Mouse (Mus musculus) heart, postnatal 25 days (tissue): ENCODE results near the gene Rapgef2. TPM values are rescaled to one million over a fixed set of nuclear protein-coding genes. Genes with fewer than 3 reads are reported as not detected.

Experiments
- DNase-seq: peaks from one replicate; pipeline ENCODE4 v3.0.0; 2022; ENCODE audit warnings: low spot score
- intact Hi-C: fragments of 180-260 bp; cut with DNase I; formaldehyde crosslinking; loops from one replicate; pipeline ENCODE4 v1.15.1; 2025
- total RNA-seq, 2 experiments: library from RNA; stranded (reverse); gene quantifications; 2 replicates each; pipeline ENCODE4 v1.2.3; 2021

The Rapgef2 gene
- total RNA-seq, 2 experiments from 2014 or later, result 25.7 to 36.5 TPM

DNA sequence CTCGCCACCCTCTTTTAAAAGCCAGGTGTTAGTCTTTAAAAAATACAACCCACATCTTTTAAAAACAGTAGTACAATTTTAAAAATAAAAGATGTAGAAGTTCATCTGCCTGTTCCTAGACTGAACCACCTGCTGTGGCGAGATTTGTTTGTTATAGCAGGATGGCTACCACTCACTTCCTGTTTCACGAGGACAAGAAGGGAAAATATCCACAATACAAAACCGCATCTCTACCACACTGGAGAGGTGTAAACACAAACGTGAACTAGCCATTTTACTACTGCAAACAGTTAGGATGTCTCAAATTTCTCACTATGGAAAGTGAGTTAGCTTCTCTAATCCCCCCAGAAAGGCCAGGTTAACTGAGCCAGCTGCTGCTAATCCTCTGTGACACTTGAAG, 76.1 kb downstream of the Rapgef2 start:
- no peak for DNase-seq
- intact Hi-C loops, result no loop called here

DNA sequence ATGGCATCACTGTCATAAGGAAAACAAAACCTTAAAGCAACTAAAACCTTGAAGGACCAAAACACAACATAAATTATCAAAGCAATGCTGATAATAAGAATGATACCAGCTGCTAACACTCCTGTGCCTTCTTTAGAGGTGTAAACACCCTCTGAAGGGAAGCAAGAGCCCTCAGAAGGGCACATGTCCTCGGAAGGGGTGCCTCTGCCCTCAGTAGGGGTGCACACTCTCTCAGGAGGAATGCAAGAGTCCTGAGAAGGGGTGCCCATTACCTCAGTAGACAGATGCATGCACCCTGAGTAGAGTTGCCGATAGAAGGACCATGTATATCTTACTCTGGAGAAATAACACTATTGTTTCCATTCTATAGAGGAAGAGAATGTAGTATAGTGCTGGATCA, 79.1 kb downstream of the Rapgef2 start:
- no peak for DNase-seq
- intact Hi-C loops, result no loop called here

DNA sequence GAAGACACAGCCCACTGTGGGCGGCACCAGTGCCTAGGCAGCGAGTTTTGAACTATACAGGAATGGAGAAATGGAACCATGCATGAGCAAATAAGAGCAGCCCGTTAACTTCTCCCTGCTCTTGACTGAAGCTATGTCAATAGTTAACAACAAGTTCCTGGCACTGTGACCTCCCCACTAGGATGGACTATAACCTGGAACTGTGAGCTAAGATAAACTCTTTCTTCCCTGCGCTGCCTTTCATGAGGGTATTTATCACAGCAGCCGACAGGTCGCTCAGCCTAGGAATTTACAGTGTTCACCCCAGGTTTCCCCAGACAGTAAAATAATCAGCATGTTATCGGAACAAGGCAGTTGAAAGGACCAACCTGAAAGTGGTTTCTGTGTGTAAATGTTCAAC, 79.8 kb downstream of the Rapgef2 start:
- intact Hi-C loops, result no loop called here
- no peak for DNase-seq

DNA sequence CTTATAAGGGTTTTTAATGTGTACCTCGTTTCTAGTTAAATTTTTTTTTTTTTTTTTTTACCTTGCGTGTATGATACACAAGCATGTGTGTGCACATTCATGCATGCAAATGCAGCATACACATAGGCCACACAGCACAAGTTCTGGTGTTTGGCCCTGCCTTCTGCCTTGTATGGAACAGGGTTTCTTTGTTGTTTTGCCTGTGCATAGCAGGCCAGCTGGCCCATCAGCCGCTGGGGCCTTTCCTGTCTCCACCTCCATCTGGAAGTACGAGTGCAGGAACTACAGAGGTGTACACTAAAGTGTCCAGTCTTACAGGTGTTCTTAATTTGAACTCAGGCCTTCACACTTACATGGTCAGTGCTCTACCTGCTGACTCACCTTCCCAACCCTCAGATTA, 80.3 kb downstream of the Rapgef2 start:
- no peak for DNase-seq
- intact Hi-C loops, result no loop called here

DNA sequence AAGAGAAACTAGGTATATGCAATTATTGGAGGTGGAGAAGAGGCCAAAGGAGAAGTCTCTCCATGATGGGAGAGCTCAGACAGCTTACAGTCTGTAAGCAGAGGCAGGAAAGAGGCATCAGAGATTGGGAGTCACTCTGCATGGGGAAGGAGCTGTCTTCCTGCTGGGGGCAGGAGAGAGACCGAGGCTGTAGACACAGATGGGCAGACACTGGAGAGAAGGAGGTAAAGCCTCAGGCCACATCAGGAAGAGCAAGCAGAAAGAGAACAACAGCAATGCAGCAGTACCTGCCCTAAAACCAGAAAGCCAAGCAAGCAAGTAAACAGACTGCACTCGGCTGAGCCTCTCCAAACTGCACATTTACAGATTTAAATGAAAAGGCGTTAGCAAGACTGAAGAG, 81.2 kb downstream of the Rapgef2 start:
- no peak for DNase-seq
- intact Hi-C loops, result no loop called here

DNA sequence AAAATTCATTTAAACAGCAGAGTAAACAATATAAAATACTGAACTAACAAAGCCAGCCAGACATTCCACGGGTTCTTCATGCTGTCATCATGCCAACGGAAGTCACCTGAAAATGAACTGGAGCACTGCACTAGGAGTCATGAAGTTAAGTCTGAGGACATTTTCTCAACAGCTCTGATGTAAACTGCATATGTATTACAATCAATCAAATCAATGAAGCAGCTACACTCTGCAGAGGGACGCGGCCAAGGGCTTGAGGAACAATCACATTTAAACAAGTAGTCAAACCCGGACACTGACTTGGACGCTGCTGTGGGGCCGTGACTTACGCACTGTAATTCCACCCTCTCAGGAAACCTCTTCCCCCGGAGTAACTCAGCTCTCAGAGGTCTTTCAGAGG, 82.1 kb downstream of the Rapgef2 start:
- no peak for DNase-seq
- intact Hi-C loops, result loop anchor here (5.0 kb wide), 1 partner anchor 233 kb away; no protein-coding TSS in a partner anchor

DNA sequence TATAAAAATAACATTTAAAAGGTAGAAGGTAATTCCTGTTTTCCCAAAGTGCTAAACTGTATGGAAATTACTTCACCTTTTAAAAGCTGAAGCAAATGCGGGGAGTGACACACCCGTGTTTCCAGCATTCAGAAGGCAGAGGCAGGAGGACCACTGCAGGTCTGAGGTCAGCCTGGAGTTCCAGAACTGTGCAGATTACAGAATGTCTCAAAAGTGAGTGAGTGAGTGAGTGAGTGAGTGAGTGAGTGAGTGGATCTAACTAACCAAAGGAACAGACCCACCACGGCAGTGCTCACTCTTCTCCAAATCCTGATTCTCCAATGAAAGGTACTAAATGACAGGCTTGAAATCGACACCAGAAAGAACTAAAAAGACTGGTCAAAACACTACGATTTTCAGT, 82.5 kb downstream of the Rapgef2 start:
- no peak for DNase-seq
- intact Hi-C loops, result loop anchor here (2.0 to 5.0 kb wide), 3 partner anchors 15 to 291 kb away; no protein-coding TSS in a partner anchor

DNA sequence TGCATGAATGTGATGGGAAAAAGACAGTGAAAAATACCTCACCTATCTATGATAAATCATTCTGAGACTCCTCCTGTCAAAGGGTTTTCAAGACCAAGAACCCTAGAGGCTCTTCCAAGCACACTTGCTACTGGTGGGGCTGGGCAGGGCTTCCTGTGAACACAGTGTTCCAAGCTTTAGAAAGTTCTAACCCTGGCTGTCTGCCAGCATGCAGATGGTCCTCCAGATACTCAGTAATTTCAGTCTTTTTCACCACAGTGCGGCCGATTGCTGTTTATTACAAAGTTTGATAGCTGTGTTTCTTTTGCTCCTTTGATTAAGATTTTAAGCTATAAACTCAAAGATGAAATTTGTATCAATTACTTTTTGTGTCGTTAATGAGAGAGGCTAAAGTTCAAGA, 83.1 kb downstream of the Rapgef2 start:
- DNase-seq, result peak; percentile 68
- intact Hi-C loops, result loop anchor here (2.0 to 5.0 kb wide), 3 partner anchors 16 to 292 kb away; no protein-coding TSS in a partner anchor

DNA sequence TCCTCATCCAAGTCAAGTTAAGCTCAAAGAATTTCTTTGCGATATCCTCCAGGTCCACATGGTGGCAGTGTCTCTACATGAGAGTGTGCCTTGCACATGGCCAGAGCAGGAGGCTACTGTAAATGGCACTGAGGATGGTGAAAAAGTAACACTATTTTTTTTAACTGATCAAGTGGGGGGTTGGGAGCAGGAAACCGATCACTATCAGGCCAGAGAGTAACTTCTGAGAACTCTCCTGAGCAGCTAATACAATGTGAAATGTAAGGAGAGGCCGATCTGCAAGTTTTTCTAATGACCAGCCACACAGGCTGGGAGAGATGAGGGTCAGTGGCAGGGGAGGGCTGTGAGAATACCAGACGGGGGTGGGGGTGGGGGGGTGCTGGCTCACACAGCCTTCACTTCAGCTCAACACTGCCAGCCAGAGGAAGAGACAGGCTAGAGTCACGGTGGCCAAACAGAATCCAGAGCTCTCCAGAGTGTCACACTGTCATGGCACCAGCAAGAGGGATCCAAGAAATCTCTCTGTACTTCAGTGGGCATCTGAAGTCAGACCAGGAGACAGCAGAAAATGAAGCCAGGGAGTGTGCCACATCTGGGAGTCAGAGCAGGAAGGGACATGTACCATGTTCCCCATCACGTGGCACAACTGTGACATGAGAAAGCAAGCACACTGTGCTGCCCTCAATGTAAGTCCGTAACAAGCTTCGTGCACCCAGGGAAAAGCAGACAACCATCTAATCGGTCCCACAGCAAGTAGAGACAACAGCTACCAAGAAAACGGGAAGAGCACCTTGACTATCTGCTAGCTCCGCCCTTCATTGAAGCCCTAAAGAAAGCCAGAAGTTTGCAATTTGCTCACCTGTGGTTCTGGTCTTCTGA, 83.8 kb downstream of the Rapgef2 start:
- no peak for DNase-seq
- intact Hi-C loops, result loop anchor here (1.0 to 5.0 kb wide), 5 partner anchors 16 to 384 kb away; no protein-coding TSS in a partner anchor

DNA sequence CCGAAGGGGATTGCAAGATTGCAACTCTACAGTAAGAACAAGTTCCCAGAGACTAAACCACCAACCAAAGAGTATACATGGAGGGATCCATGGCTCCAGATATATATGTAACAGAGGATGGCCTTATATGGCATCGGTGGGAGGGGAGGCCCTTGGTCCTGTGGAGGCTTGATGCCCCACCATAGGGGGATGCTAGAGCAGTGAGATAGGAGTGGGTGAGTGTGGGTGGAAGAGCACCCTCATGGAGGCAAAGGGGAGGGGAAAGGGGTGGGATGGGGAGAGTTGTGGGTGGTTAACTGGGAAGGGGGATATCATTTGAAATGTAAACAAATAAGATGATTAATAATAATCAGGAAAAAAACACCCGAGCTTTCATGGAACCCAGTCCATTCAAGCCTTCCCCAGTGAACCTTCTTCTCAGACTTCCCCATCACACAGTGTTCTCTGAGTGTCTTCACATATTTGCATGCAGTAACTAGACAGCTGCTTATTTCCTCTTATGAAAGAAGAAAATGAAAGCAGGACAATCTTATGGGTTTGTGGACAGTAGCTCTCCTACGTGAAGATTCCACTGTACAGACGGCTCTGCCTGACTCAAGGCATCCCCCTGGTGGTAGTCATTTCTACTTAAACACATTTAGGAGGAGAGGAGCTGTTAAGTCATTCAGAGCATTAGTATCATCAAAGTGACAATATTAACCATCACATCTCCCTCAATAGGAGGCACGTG, 89.4 kb downstream of the Rapgef2 start:
- intact Hi-C loops, result loop anchor here (2.0 to 10.0 kb wide), 4 partner anchors 16 to 238 kb away; no protein-coding TSS in a partner anchor
- no peak for DNase-seq

DNA sequence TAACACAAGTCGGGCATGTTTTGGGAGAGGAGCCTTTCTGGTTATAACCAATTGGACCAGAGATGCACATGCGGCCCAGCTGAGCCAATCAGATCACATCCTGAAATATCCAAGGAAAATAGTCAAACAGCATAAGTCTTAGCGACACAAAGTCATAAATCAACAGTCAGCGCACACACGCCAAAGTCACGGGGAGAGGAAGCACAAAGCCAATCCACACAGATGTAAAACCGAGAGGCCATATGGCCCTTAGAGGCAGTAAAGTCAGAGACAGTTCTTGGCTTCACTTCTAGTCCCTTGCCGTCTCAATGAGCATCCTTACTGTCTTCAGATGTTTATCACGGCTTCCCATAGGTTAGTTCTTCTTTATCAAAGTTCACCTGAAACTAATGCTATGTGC, 91.0 kb downstream of the Rapgef2 start:
- no peak for DNase-seq
- intact Hi-C loops, result loop anchor here (5.0 to 10.0 kb wide), 2 partner anchors 93 to 120 kb away; no protein-coding TSS in a partner anchor

DNA sequence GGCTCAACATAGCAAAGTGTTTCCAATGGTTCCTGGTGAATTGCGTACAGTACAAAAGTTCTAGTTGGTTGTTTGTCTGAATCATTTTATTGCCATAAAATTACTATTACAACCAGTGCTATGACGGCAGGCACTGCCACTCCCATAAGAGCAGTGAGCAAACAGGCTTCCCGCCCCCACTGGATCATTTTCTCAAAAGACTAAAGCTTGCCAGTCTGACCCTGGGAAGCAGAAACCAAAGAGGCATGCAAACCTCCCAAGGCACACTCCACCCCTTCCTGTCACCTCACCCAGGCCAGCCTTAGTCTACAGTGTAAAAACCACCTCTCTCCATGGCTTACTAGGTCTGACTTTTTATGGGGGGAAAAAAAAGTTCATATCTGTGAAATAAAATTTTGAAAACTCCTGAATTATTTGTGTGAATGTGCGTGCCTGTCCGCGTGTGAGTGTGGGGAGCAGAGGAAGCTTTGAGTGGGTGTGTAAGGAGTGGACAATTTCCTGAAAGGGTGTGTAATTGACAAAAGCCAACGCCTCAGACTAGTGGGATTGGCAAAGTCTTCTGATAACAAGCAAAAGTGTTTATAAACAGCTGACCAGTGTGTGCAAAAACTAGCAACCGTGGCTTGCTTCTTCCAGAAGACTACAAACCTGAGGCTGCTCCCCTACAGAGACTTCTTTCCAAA, 92.1 kb downstream of the Rapgef2 start:
- no peak for DNase-seq
- intact Hi-C loops, result loop anchor here (5.0 to 10.0 kb wide), 2 partner anchors 42 to 119 kb away; no protein-coding TSS in a partner anchor

DNA sequence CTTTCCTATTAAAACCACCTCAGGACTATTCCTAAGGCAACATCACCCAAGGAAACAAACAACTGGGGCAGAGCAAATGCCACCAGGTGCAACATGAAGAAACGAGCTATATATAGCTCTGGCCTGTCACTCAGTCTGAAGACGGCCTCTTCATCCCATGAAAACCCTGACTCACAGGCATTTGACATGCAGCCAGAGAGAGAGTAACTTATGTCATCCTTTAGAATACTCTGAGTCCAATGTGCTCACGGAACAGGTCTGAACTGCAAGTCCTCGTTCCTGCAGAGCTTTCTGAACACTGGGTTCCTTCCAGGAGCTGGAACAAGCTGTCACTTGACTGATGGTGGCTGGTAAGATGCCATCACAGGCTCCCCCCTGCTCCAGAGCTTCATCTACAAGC, 93.3 kb downstream of the Rapgef2 start:
- intact Hi-C loops, result loop anchor here (5.0 to 10.0 kb wide), 2 partner anchors 41 to 118 kb away; no protein-coding TSS in a partner anchor
- DNase-seq, result no peak

DNA sequence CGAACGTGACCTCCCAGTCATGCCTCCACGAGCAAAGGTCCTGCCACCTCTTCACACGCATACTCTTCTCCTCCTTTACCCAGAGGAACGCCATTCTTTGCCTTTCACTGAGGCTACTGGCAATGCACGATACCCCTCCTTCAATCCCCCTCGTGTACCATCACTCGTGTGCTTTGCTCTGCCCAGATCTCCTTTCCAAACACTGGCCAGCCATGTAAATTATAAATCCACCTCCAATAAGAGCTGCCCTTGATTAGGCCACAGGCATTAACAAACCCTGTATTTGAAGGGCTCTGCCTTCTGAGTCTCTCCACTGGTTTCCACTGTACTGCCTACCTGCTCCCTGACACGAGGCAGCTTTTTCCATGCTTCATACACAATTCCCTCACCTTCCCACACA, 94.3 kb downstream of the Rapgef2 start:
- intact Hi-C loops, result loop anchor here (5.0 to 10.0 kb wide), 2 partner anchors 40 to 117 kb away; no protein-coding TSS in a partner anchor
- DNase-seq, result no peak

DNA sequence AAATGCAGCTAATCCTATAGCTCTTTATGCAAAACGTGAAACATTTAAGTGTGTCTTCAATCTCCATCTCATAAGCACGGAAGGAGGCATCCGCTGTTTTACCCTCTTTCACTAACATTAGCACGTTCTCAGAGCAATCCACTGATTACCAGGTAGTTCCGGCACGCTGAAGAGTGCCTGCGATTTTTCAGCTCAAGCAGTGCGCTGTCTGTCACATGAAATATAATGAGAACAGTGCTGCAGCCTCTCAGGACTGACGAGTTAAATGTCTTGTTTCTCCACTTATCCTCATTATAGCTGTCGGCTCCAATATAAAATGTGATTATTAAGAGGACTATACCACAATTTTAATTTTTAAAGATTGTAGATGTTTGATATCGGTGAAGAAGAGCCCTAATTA, 94.8 kb downstream of the Rapgef2 start:
- intact Hi-C loops, result loop anchor here (5.0 to 10.0 kb wide), 2 partner anchors 39 to 117 kb away; no protein-coding TSS in a partner anchor
- no peak for DNase-seq

DNA sequence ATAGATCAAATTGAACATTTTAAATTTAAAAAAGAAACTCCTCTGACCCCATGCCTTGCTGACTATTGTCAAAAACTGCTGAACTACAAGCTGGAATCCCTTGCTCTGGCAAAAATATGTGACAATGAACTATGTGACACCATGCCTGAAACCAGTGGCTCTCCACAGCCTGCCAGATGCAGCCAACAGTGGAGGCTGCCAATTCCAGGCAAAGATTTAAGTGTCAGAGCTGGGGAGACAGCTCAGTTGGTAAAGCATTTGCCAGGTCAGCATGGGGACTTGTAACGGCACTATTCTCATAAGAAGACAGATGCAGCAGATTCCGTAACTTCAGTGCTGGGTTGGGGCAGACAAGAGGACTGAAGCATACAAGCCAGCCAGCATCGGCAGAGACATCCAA, 95.9 kb downstream of the Rapgef2 start:
- DNase-seq, result no peak
- intact Hi-C loops, result loop anchor here (5.0 to 10.0 kb wide), 2 partner anchors 38 to 116 kb away; no protein-coding TSS in a partner anchor

DNA sequence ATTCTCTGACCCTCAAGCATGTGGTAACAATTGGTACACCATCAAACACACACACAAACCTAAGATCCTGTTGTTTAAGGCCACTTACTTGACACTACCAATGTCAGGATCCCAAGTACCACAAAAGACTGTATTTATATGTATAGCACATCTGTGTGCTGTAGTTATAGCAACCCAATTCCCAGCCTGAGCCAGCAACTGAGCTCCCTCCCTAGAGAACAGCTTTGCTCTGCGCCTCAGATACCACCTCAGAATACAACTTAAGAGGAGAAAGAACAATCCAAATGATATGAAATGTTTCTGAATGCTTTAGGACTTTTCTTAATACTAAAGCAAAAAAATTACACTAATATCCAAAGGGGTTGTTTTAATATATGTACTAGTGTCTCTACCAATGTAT, 98.4 kb downstream of the Rapgef2 start:
- intact Hi-C loops, result no loop called here
- DNase-seq, result no peak

DNA sequence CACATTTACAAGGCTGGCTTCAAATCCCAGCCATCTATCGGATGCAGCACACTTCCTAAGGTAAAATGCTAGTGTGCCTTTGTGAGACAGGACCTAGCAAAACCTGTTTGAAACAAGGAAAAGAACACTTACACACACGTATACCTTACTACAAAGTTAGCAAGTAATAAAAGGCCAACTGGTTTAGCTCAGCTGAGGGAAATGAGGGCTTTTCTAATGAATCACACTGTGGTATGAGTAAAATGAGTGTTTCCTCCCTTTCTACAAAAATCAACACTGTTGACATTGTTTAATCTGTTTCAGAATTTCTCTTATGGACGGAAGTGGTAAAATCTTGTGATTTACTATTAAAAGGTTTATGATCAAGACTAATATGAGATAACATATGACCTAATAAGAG, 104.0 kb downstream of the Rapgef2 start:
- DNase-seq, result no peak
- intact Hi-C loops, result loop anchor here (5.0 kb wide), 1 partner anchor 40 kb away; no protein-coding TSS in a partner anchor

DNA sequence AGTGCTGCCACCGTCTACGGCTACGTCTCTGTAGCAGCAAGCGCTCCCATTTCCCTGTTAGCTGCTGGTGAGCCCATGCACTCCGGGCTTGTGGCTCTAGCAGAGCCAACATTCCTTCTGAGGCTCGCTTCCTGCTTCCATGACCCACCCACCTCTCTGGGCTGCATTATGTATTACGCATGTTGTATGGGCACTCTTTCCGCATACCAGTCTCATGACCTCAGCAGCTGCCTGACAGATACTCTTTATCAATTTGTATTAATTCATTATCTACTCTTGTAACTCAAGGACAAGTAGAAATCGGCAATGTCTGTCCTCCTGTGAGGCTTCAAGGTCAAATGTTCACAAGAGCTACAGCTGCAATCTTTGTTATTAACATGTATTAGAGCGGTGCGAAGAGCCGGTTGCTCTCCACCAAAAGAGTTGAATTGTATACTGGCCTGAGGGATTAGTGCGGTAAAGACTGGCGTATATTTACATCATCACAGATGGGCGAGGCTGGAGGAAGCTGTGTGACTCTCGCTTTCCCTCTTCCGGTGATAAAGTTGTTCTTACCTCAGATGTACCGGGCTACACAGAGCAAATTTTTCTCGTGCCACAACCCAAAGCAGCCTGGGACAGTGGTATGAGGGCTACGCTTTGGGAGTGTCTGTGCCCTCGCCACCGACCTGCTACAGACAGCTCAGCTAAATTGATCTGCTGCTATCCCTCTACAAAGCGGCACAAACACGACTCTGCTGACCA, 104.9 kb downstream of the Rapgef2 start:
- peak; percentile 63 for DNase-seq
- intact Hi-C loops, result loop anchor here (2.0 to 5.0 kb wide), 2 partner anchors 15 to 39 kb away; no protein-coding TSS in a partner anchor
